Mouse (Mus musculus) mesoderm, embryonic 11.5 days (tissue): Measurements from ENCODE around the gene Hivep1.

Experiments used
- DNase-seq: peaks from one replicate; pipeline ENCODE4 v3.0.0-alpha.2; 2012; ENCODE audit warnings: low read depth, low spot score

Gene Hivep1

DNA sequence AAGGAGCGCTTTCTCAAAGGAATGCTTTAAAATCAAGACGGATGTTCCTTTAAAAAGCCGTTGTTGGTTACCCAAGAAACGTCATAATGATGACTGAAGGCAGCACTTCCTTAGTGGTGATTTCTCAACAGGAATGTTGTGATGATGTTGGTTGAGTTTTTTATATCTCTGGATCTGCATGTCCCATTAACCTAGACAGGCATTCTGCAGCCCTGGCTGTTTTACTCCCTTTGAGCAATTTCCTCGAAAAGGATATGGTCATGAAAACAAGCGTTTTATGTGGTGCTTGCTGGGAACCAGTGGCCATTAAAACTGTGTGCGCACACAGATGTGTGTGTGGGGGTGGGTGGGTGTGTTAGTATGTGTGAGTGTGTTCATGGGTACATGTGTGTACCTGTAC, 170.6 kb downstream of the Hivep1 start:
- DNase-seq = no peak

DNA sequence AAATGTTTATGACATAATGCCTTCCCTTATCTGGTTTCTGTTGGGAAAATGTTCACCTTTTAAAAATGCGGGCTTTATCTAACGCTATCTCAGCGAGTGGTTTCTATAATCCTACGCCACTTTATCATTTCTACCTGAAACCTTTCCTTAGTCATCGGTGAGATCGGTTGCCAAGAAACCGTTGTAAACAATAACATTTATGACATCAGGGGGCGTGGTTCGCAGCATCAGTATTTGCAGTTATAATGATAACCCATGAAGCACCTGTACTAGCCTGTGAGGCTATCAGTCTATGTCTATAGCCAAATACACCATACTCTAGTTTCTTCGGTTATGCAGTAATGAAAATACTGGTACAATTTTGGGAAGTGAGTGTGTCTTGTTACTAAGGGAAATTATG, 177.0 kb downstream of the Hivep1 start:
- DNase-seq = no peak

DNA sequence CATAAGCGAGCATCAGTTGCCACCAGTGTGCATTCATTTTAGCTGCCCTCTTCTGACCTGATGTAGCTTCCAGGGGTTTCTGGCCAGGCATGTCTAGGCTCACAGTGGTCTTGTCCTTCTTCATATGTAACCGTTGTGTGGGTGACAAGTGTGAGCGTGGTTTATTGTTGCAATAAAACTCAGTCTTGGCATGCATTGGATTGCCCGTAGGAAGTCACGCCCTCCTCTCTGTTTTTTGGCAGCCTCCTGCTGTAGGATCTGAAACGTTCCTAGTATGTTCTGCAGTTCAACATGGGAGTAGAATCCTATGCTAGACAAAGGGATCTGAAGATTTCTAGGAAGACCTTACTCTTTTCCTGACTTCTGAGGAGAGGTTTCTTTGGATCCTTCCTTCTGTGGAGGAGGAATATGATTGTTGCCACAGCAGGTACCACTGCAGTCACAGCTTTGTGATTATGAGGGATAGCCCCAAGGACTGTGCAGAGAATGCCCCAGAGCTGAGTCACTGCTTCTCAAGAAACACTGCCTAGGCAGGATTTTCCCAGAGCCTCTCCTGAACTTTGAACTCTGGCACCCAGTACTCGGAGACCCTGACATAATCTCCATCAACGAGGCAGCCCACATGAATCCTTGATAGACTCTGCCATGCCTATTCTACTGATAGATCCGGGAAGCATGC, 182.1 kb downstream of the Hivep1 start:
- DNase-seq = no peak

DNA sequence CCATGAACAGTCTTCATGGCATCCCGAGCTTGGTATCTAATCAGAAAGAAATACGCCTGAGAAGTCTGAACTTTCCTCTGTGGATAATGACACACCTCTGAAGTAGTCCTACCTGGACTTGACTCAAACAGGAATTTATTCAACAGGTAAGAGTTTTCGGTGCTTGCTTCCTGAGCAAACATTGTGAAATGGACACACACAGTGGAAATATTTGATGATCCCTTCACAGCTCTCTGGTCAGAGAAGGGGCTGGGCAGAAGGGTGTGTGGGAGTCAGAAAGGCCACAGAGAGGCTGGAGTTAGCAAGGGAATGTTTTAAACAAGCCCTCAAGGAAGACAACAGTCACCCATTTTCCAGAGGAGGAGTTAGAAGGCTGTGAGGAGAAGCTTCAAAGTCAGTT, 186.7 kb downstream of the Hivep1 start:
- no peak for DNase-seq

DNA sequence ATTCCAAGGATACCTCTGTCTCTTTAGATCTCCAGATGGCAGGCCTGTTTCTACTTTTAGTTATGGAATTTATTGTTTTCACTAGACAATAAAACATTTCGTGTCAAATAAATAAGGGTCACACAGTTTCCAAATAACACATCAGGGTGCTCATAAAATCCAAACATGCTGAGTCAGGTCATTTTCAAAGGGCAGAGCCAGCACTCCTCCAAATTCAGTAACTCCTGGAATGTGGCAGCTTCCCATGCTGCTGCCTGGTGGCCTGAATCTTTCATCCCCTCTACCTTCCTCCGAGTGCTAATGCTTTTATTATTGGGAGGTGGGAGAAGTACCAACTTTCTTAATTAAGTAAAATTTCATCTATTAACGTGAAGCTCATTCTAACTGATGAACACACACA, 190.3 kb downstream of the Hivep1 start:
- peak; percentile 28 for DNase-seq
